ENCODE assay signal across 10 mouse cellular contexts in the genomic region with DNA sequence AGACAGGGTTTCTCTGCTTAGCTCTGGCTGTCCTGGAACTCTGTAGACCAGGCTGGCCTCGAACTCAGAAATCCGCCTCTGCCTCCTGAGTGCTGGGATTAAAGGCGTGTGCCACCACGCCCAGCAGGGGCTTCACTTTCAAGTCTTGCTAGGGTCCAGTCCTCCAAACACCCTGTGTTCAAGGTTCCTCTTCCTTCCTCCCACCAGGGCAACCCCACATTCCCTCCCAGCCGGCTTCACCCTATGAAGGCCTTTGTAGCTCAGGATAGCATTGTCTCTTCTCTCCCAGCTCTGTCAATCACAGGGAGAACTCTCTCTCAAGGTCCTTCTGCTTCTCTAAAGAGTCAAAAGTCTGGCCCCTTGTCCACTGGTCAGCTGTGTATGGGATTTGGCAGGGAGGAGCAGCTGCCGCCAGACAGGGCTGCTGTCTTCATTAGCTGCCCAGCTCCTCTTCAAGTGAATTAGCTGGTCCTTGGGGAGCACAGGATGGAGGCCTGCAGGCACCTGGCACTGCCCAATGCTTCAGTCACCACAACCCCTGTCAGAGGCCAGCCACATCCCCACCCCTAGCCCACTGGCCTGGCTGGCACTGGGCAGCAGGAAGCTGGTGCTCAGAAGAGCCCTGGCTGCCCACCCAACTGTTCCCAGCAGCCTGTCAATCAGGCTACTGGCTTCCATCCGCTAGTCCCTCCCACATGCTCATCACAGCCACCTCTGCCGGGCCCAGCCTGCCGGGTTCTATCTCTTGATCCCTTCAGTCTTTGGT. TPM values are rescaled to one million over a fixed set of nuclear protein-coding genes. Genes with fewer than 3 reads are reported as not detected.
DNase-seq lines count a peak whose midpoint lies in the region; ATAC-seq lines count a peak whose summit lies in the region.
"Had no signal": no experiment of that assay in that cellular context is flagged by ENCODE, and none has a peak within 500 bp of the region (broad histone marks: within the 10 kb centered on the region; RNA-seq: fewer than 3 reads in every experiment).

No protein-coding gene starts in this region.

- WGBS in embryonic facial prominence, embryonic 15.5 days: 61% methylated on average over 9 of the region's 9 CpGs
- 35% methylated on average over 9 of the region's 9 CpGs for WGBS in midbrain, embryonic 10.5 days

- H3K4me3 ChIP-seq in embryonic facial prominence, embryonic 15.5 days (replicated peaks): no peak overlapping the region
- no peak overlapping the region for H3K4me3 ChIP-seq in midbrain, embryonic 10.5 days
- H3K4me3 ChIP-seq: limb, embryonic 15.5 days had no signal

- peak overlapping the region; percentile 41 for H3K27ac ChIP-seq in embryonic facial prominence, embryonic 15.5 days (replicated peaks)
- H3K27ac ChIP-seq in midbrain, embryonic 10.5 days (replicated peaks): peak overlapping the region; percentile 90
- H3K27ac ChIP-seq: limb, embryonic 15.5 days had no signal

- peak; percentile 66 to 75 for DNase-seq in cerebellum, postnatal 10 days
- DNase-seq in cerebellum, adult 11-12 months: no peak
- peak; percentile 82 for DNase-seq in 416B (ENCODE audit: low read depth)
- peak; percentile 71 for DNase-seq in midbrain, embryonic 10.5 days (ENCODE audit: low spot score)
- DNase-seq in gastrocnemius, adult 8-10 months (ENCODE audit: low spot score in 2 of 2): no peak
- DNase-seq in gastrocnemius, postnatal 4 days (ENCODE audit: low spot score in 2 of 2): no peak
- no peak for DNase-seq in ovary, postnatal 10 days (ENCODE audit: low spot score)
- DNase-seq: kidney, adult 18-20 months had no signal

- peaks cover 36% of the 10 kb centered on the region for H3K4me1 ChIP-seq in embryonic facial prominence, embryonic 15.5 days
- peaks cover 46% of the 10 kb centered on the region for H3K4me1 ChIP-seq in midbrain, embryonic 10.5 days

- H3K9ac ChIP-seq in embryonic facial prominence, embryonic 15.5 days: no peak overlapping the region
- H3K9ac ChIP-seq: limb, embryonic 15.5 days had no signal

- no peak overlapping the region for H3K4me2 ChIP-seq in embryonic facial prominence, embryonic 15.5 days (replicated peaks)
- H3K4me2 ChIP-seq: limb, embryonic 15.5 days had no signal

- no peaks in the 10 kb centered on the region for H3K36me3 ChIP-seq in embryonic facial prominence, embryonic 15.5 days
- no peaks in the 10 kb centered on the region for H3K36me3 ChIP-seq in midbrain, embryonic 10.5 days
- H3K36me3 ChIP-seq: limb, embryonic 15.5 days had no signal

- ATAC-seq in embryonic facial prominence, embryonic 15.5 days (ENCODE audit: insufficient number of reproducible peaks, low FRiP score, low TSS enrichment, low read depth): no peak

- no peaks in the 10 kb centered on the region for H3K27me3 ChIP-seq in embryonic facial prominence, embryonic 15.5 days
- no peaks in the 10 kb centered on the region for H3K27me3 ChIP-seq in midbrain, embryonic 10.5 days (ENCODE audit: low read depth, poor library complexity, severe bottlenecking)
- H3K27me3 ChIP-seq: limb, embryonic 15.5 days had no signal

- no peaks in the 10 kb centered on the region for H3K9me3 ChIP-seq in embryonic facial prominence, embryonic 15.5 days (replicated peaks)
- H3K9me3 ChIP-seq in midbrain, embryonic 10.5 days (replicated peaks): no peaks in the 10 kb centered on the region
- H3K9me3 ChIP-seq: limb, embryonic 15.5 days had no signal

RNA-seq across cellular contexts. Expression of gene Ptma, which starts 15.7 kb away (rescaled TPM):
- polyA plus RNA-seq in embryonic facial prominence, embryonic 15.5 days (2015; fragmentation: Nextera tagmentation; extraction: Ambion mirVana): 1,945 and 2,079 TPM in 2 replicates
- 2,732 and 2,904 TPM in 2 replicates for polyA plus RNA-seq in midbrain, embryonic 10.5 days (2016; fragmentation: Nextera tagmentation; extraction: Ambion mirVana)
- 10 to 100 TPM; 50.9 to 76.9 (median 67.7) TPM for total RNA-seq in gastrocnemius, adult 8-10 months (2022)
- 100 to 1,000 TPM; 655 to 661 TPM for total RNA-seq in gastrocnemius, postnatal 4 days (2021)

Comparison
In these comparisons a context has a peak if more than half of its experiments do, and no peak if none do; other contexts are left out.
1. DNase-seq: peak in cerebellum, postnatal 10 days (2 of 2), 416B (single experiment) and midbrain, embryonic 10.5 days (single experiment); none in cerebellum, adult 11-12 months (single experiment), gastrocnemius, adult 8-10 months (0 of 2), gastrocnemius, postnatal 4 days (0 of 2) and ovary, postnatal 10 days (single experiment).
2. RNA of gene Ptma, which starts 15.7 kb away (total RNA-seq): 655 to 661 TPM in gastrocnemius, postnatal 4 days; 50.9 to 76.9 TPM in gastrocnemius, adult 8-10 months; every median in the first group is over 4 times any median in the second.